Mouse (Mus musculus) MEL (cell line): ENCODE data around the gene Myh6.

Experiments used
- CTCF ChIP-seq, 3 experiments: IDR thresholded peaks in 2 of 3; conservative IDR thresholded peaks in 1 of 3; 2 replicates each; pipeline ENCODE4 v1.5.1; 2011 to 2012; ENCODE audit warnings: low read length in 3 of 3, low read depth in 2 of 3, mild to moderate bottlenecking in 2 of 3, improper control_type of control experiment in 1 of 3, inconsistent platforms in 1 of 3, mixed read lengths in 1 of 3, moderate library complexity in 1 of 3; ENCODE audit not compliant: control insufficient read depth in 1 of 3, insufficient read depth in 1 of 3, poor library complexity in 1 of 3, severe bottlenecking in 1 of 3
- GABPA ChIP-seq: IDR thresholded peaks from 2 replicates; pipeline ENCODE4 v1.6.1; 2012; ENCODE audit warnings: low read depth, mild to moderate bottlenecking, inconsistent platforms, low read length, improper control_type of control experiment, moderate library complexity
- MAX ChIP-seq: IDR thresholded peaks from 2 replicates; pipeline ENCODE4 v1.6.1; 2011; ENCODE audit warnings: low read length, improper control_type of control experiment
- MEF2A ChIP-seq: IDR thresholded peaks from 2 replicates; pipeline ENCODE4 v1.6.1; 2014; ENCODE audit warnings: low read depth, mild to moderate bottlenecking, inconsistent platforms, low read length, improper control_type of control experiment; ENCODE audit not compliant: poor library complexity, insufficient replicate concordance, severe bottlenecking; ENCODE audit errors: extremely low read depth
- MYC ChIP-seq: IDR thresholded peaks from 2 replicates; pipeline ENCODE4 v1.6.1; 2011; ENCODE audit warnings: low read depth, mild to moderate bottlenecking, low read length, improper control_type of control experiment, moderate library complexity
- RAD21 ChIP-seq: IDR thresholded peaks from 2 replicates; pipeline ENCODE4 v1.6.1; 2011; ENCODE audit warnings: mild to moderate bottlenecking, low read depth, low read length, improper control_type of control experiment
- RCOR1 ChIP-seq: IDR thresholded peaks from 2 replicates; pipeline ENCODE4 v1.6.1; 2012; ENCODE audit warnings: low read depth, mild to moderate bottlenecking, inconsistent platforms, low read length, improper control_type of control experiment
- TCF12 ChIP-seq: IDR thresholded peaks from 2 replicates; pipeline ENCODE4 v1.6.1; 2014; ENCODE audit warnings: low read depth, mild to moderate bottlenecking, inconsistent platforms, low read length, improper control_type of control experiment, moderate library complexity
- UBTF ChIP-seq: IDR thresholded peaks from 2 replicates; pipeline ENCODE4 v1.6.1; 2012; ENCODE audit warnings: low read depth, mild to moderate bottlenecking, inconsistent platforms, low read length, improper control_type of control experiment, moderate library complexity, borderline replicate concordance; ENCODE audit not compliant: insufficient read depth

DNA sequence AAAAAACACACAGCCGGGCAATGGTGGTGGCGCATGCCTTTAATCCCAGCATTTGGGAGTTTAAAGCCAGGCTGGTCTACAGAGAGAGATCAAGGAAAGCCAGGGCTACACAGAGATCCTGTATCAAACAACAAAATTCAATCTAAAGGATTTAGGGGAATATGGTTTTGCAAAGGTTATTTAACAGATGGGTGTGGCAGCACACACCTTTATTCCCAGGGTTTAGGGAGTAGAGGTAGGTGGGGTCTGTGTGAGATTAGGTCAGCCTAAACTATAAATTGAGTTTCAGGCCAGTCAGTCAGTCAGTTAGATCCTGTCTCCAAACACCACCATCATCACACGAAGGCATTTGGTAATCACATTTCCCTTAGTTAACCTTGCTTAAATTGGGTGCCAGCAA is 74.5 kb downstream of the Myh6 start, which contains the start of gene Pabpn1:
- TF ChIP-seq CTCF (IDR thresholded peaks at IDR 0.05 in 2 of 3, conservative IDR thresholded peaks at IDR 0.05 in 1 of 3; ENCODE audit: control insufficient read depth in 1 of 3, insufficient read depth in 1 of 3, low read depth in 2 of 3, low read length in 3 of 3, poor library complexity in 1 of 3, severe bottlenecking in 1 of 3) (no peak), RAD21 (no peak), UBTF (no peak), TCF12 (no peak), RCOR1 (no peak), GABPA (no peak), MAX (no peak), MYC (no peak), MEF2A (no peak)
